Mouse (Mus musculus): ENCODE measurements at regions not wholly inside any gene's neighbourhood (a gene's known extent, or its start where the extent isn't known, plus 50 kb on each side); places are given as distances from the start of the nearest gene placed in this dataset.

GRCm38 (mm10) chr7:36829710-36830109 is 131.8 kb downstream of the Tshz3 start:
- no peak for DNase-seq

- no peak for DNase-seq
These were observed 132.2 kb downstream of the Tshz3 start for GRCm38 (mm10) chr7:36830155-36830554.

- no peak for DNase-seq
These were observed 150.4 kb downstream of the Tshz3 start for GRCm38 (mm10) chr7:36848279-36848678.

- DNase-seq = no peak
These were observed 153.5 kb downstream of the Tshz3 start for GRCm38 (mm10) chr7:36851275-36851889.

GRCm38 (mm10) chr7:36854308-36854707 is 156.4 kb downstream of the Tshz3 start:
- DNase-seq = no peak

DNA sequence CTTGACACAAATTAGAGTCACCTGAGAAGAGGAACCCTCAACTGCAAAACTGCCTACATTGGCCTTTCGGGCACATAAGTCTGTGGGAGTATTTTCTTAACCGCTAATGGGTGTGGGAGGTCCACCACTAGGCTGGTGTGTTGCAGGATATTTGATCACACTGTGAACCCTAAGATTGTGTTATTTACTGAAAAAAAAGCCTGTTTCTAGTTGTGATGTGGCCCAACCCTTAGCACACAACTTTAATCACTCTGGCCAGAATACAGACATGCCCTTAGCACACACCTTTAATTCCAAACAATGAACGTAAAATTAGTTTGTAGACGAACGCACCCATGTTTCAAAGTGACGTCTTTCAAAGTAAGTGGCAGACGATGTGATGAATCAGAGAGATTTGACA is 161.5 kb downstream of the Tshz3 start:
- DNase-seq = no peak

DNA sequence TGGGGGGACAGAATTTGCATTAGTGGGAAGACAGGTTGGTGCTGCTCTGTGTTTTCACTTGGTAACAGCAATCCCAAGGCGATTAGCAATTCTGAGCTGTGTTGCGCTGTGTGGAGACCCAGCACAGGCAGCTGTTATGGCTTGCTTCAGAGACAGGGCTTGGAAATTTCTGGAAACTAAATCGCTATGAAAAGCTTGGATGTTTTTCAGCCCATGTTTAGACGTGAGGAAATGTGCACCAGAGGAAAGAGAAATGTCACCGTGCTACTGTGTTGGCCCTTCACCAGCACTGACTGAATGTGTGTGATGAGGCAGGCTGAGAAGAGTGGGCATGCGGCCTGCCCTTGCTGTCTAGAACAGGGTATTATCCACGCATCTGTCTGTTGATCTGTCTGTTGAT is 164.6 kb downstream of the Tshz3 start:
- no peak for DNase-seq

- DNase-seq = no peak
These were observed 165.8 kb downstream of the Tshz3 start for GRCm38 (mm10) chr7:36863745-36864144.

DNA sequence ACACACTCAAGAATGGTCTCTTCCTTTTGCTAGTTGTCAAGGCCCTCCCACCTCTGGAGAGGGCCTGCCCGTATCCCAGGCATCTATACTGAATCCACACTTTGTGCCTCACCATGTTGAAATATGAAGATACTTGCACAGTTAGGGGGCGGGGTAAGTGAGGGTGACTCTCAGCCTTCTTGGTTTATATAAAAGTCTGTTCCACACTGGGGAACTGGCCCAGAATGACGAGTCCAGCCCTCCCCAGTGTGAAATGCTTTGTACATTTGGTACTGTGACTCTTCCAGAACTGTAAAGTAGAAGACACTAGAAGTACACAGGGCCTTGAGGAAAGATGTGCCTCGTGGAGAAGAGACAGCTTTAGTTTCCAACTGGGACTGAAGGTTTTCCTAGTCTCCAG is 166.8 kb downstream of the Tshz3 start:
- no peak for DNase-seq

GRCm38 (mm10) chr7:36866602-36867001 is 168.7 kb downstream of the Tshz3 start:
- DNase-seq = no peak

DNA sequence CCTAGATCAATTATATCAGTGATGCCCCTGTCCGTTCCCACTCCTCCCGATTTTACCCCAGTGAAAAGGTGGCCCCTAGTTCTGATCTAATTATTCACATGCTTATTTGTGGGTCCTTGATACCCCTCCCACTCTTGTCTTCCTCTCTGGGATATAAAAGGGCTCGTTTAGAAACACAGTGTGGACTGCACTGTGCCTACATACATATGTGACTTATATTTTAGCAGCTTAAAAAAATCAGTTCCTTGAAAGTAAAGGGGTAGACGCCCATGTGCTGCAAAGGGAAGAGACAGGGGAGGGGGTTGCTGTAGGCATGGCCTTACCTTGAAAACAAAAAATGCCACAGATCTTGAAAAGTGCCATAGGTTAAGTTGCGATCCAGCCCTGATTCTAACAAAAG is 176.1 kb downstream of the Tshz3 start:
- DNase-seq = no peak

DNA sequence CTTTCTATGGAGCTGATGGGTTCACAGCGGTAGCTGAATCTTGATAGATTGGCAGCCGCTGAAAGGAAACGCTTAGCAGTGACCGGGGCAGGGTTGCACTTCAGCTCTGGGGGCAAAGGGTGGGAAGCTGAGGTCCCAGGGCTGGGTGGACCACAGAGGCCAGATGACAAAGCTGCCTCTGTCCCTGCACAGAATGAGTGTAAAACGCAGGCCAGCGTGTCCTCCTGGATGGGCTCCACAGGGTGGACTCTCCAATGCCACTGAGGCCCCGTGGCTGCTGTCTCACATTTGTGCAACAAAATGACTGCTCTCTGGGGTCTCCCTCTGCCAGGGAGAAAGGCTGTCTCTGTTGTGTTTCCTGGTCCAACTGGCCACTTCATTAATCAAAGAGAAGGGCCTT is 179.8 kb downstream of the Tshz3 start:
- no peak for DNase-seq

- DNase-seq = no peak
These were observed 195.0 kb downstream of the Tshz3 start for GRCm38 (mm10) chr7:36892776-36893500.

DNA sequence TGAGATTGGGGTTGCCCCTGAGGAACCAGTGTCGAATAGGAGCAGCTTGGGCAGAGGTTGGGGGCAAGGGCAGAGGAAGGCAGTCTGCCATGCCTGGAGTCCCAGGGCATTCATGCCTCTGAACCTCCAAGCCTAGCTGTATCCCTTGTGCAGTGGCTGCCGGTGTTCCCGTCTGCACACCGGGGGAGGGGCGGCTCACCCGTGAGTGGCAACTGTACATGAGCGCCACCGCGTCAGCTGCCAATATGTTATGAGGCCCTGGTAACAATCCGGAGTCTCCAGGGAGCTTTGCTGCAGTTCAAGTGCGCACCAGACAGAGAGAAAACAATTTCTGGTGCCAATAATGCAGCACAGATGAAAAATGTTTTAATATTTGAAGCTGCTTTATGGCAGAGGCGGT is 198.4 kb downstream of the Tshz3 start:
- DNase-seq = no peak

- no peak for DNase-seq
These were observed 203.6 kb downstream of the Tshz3 start for GRCm38 (mm10) chr7:36901537-36901936.

DNA sequence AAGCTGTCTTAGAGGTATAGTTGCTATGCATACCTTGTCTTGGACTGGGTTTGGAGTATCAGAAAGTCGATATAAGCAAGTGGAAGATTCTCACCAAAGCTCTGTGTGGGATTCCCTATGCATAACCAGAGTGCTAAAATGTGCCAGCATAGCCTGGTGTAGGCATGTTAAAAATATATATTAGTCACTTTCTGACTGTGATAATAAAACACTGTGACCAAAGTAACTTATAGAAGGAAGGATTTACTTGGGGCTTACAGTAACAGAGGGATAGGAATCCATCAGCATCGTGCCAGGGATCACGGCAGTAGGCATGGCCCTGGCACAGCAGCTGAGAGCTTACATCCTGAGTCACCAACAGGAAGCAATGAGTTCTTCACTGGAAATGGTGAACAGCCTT is 215.4 kb downstream of the Tshz3 start:
- DNase-seq = no peak

DNA sequence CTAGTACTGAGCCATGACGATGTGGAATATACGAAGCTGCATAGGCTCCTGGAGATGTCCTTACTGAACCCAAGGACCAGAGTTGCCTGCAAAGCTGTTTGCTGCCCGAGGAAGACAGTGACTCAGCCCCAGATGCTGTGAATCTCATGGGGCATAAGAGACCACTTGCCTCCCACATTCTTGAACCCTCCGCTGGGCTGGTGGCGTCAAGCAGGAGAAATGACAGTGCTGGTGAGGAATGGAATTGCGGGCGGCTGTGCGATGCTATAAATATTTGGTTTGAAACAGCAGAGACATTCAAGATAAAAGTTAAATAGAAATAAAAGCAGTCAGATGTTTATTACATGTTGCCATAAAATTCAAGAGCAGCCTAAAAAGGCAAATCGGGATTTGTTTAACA is 216.3 kb downstream of the Tshz3 start:
- DNase-seq = no peak

GRCm38 (mm10) chr7:36915171-36915570 is 217.3 kb downstream of the Tshz3 start:
- DNase-seq = no peak

DNA sequence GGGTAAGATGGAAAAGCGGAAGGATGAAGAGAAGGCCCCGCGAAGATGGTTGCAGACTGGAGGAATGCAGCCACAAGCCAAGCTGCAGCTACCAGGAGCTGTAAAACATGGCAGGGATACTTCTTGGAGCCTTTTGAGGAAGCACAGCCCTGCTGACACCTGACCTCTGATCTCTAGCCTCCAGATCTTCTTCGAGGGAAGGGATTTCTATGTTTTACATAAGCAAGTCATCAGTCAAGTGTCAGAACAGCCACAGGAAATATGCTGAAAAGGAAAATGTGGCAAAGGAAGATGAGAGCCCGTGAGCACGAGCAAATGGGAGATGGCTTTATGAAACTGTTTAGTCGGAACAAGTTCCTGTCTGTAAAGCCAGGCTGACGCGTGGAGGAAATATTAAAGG is 219.1 kb downstream of the Tshz3 start:
- DNase-seq = no peak

DNA sequence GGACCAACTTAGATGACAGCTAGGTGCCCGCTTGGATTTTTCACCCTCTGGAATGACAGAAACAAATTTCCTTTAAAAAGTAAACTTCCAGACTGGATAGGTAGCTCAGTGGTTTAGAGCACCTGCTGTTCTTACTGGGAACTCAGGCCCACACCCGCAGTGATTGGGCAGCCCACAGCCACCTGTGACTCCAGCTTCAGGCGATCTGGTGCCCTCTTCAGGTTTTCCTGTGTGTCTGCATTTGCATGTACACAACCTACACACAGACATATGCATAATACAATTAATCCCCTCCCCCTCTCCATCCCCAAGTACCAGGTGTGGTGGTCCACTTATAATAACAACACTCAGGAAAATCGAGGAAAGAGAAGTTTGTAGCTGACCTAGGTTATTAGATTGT is 221.5 kb downstream of the Tshz3 start:
- DNase-seq = no peak

GRCm38 (mm10) chr7:36921003-36921402 is 223.1 kb downstream of the Tshz3 start:
- peak in 1 of 2 experiments; percentile 21 for DNase-seq

- DNase-seq = no peak
These were observed 235.6 kb downstream of the Tshz3 start for GRCm38 (mm10) chr7:36933490-36933889.

DNA sequence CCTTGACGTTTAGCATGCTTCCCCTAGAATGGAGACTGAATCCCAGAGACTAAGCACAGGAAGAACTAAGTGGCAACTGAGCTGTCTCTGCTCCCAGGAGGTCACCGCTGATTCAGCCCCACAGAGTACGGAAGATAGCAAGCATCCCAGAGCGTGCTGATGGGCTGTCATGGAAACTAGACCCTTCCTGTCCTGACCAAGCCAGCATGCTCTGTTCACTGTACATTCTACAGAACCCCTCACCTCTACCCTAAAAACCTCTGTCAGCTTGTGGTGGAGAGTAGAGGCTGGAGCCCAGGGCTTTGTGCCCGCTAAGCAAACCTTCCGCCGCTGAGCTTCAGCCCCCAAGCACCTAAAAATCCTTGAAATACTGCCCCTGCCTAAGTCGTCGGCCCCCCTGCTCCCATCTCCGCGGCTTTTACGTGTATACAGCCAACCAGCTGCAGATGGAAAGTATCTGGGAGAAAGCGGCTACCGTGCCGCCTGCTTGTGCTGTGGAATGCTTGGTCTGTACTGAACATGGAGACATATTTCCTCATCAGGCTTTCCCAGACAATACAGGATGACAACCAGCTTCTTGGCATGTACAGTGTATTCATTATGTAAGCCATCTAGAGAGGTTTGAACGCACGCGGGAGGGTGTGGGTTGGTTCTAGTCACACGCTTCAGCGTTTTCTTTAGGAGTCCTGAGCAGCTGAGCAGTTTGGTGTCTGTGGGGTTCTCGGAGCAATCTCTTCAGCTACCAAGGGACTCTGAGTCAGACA is 237.1 kb downstream of the Tshz3 start:
- no peak for DNase-seq

- DNase-seq = no peak
These were observed 242.7 kb downstream of the Tshz3 start for GRCm38 (mm10) chr7:36940611-36941010.

Data from kidney, postnatal 25 days (tissue).